Mouse (Mus musculus) adrenal gland, adult 2 months (tissue): ENCODE results near the gene Gzma. TPM values are rescaled to one million over a fixed set of nuclear protein-coding genes. Genes with fewer than 3 reads are reported as not detected.

Experiments
- DNase-seq: peaks from one replicate; pipeline ENCODE4 v3.0.0; 2021
- long read RNA-seq: library from polyadenylated mRNA; stranded (forward); transcript quantifications from one replicate; pipeline ENCODE4 v2.0.0, GENCODE M21; 2021
- polyA plus RNA-seq: library from polyadenylated mRNA; depleted of rRNA; stranded (reverse); fragments of >200 nt; gene quantifications from 2 replicates; pipeline ENCODE4 v1.2.3, GENCODE M21; 2012; rRNA removed
- total RNA-seq, 2 experiments: library from RNA; stranded (reverse); gene quantifications; 2 replicates each; pipeline ENCODE4 v1.2.3; 2021

The Gzma gene
- total RNA-seq: under 1 TPM; 0.46 to 0.59 TPM
- polyA plus RNA-seq: 0.24 TPM in 1 of 2 replicates, not detected in the other
- long read RNA-seq: 0 reads

GRCm38 (mm10) chr13:113100879-113101278, at the start of gene Gzma:
TSS of gene Gzma (minus strand) at chr13:113100981.
- no peak for DNase-seq

GRCm38 (mm10) chr13:113139597-113139996, 38.8 kb upstream of the Gzma start:
- no peak for DNase-seq

GRCm38 (mm10) chr13:113129974-113130373, 29.2 kb upstream of the Gzma start:
- no peak for DNase-seq

GRCm38 (mm10) chr13:113121326-113121725, 20.5 kb upstream of the Gzma start:
- no peak for DNase-seq

- no peak for DNase-seq
Observed at GRCm38 (mm10) chr13:113120324-113121237, 19.8 kb upstream of the Gzma start.

- DNase-seq: peak; percentile 14
Observed at GRCm38 (mm10) chr13:113118977-113119376, 18.2 kb upstream of the Gzma start.

- no peak for DNase-seq
Observed at GRCm38 (mm10) chr13:113104759-113105158, 4.0 kb upstream of the Gzma start.

GRCm38 (mm10) chr13:113101804-113102203, 1.0 kb upstream of the Gzma start:
- no peak for DNase-seq

- no peak for DNase-seq
Observed at GRCm38 (mm10) chr13:113098406-113098805, 2.4 kb downstream of the Gzma start.

- DNase-seq: no peak
Observed at GRCm38 (mm10) chr13:113097011-113097410, 3.8 kb downstream of the Gzma start.

GRCm38 (mm10) chr13:113094618-113095017, 6.2 kb downstream of the Gzma start:
- no peak for DNase-seq

- DNase-seq: no peak
Observed at GRCm38 (mm10) chr13:113090489-113090888, 10.3 kb downstream of the Gzma start.

GRCm38 (mm10) chr13:113087226-113088017, 13.4 kb downstream of the Gzma start:
- DNase-seq: no peak

- no peak for DNase-seq
Observed at GRCm38 (mm10) chr13:113084732-113085131, 16.0 kb downstream of the Gzma start.

GRCm38 (mm10) chr13:113082101-113082500, 18.7 kb downstream of the Gzma start:
- no peak for DNase-seq

- no peak for DNase-seq
Observed at GRCm38 (mm10) chr13:113079021-113079420, 21.8 kb downstream of the Gzma start.

GRCm38 (mm10) chr13:113064542-113064941, 36.2 kb downstream of the Gzma start:
- no peak for DNase-seq

GRCm38 (mm10) chr13:113061746-113062145, 39.0 kb downstream of the Gzma start:
- no peak for DNase-seq

GRCm38 (mm10) chr13:113055826-113056225, 45.0 kb downstream of the Gzma start:
- no peak for DNase-seq

GRCm38 (mm10) chr13:113054230-113054629, 46.6 kb downstream of the Gzma start:
- DNase-seq: no peak

- no peak for DNase-seq
Observed at GRCm38 (mm10) chr13:113047647-113048046, 53.1 kb downstream of the Gzma start.

GRCm38 (mm10) chr13:113047018-113047417, 53.8 kb downstream of the Gzma start:
- DNase-seq: no peak
